Mouse (Mus musculus) erythroblast, embryonic 14.5 days (primary cell): ENCODE data around the gene Klk1b9.
"Not testable (repeated sequence)": the region's sequence is repeated elsewhere in the genome, so short reads cannot be mapped to it uniquely, and the experiment has no call there.

Experiments
- GATA1 ChIP-seq: IDR thresholded peaks from 2 replicates; pipeline ENCODE4 v1.6.1; 2012; ENCODE audit warnings: low read length, inconsistent platforms, mixed read lengths
- TAL1 ChIP-seq: IDR thresholded peaks from 3 replicates; pipeline ENCODE4 v1.6.1; 2012; ENCODE audit warnings: low read length, inconsistent platforms, mixed read lengths

- not testable (repeated sequence) for TF ChIP-seq TAL1, GATA1
Measured at GRCm38 (mm10) chr7:43942293-43942692, 33.6 kb upstream of the Klk1b9 start.
